Mouse (Mus musculus) lung, embryonic 14.5 days (tissue): ENCODE data around the gene Spag5. TPM values are rescaled to one million over a fixed set of nuclear protein-coding genes. Genes with fewer than 3 reads are reported as not detected.

Experiments used
- ATAC-seq: fragments of 200-750 bp; cut with Nextera tagmentation; 2 replicates; pipeline ENCODE4 v1.8.0; 2017; ENCODE audit warnings: mild to moderate bottlenecking, moderate TSS enrichment, moderate library complexity; ENCODE audit not compliant: insufficient read depth
- DNase-seq: peaks from one replicate; pipeline ENCODE4 v3.0.0-alpha.2; 2015
- H3K27ac ChIP-seq: fragments of 300-500 bp; sonication (generic); 2 replicates; pipeline ENCODE4 v1.5.1; 2014; ENCODE audit warnings: low read depth, mild to moderate bottlenecking, moderate library complexity
- H3K27me3 ChIP-seq: fragments of 300-500 bp; sonication (generic); 2 replicates; pipeline ENCODE4 v1.6.1; 2014; ENCODE audit warnings: low read length, control low read depth; ENCODE audit not compliant: insufficient read depth
- H3K36me3 ChIP-seq: fragments of 300-500 bp; sonication (generic); 2 replicates; pipeline ENCODE4 v1.6.1; 2014; ENCODE audit warnings: control low read depth; ENCODE audit not compliant: insufficient read depth
- H3K4me1 ChIP-seq: fragments of 300-500 bp; sonication (generic); 2 replicates; pipeline ENCODE4 v1.6.1; 2014; ENCODE audit warnings: antibody characterized with exemption, control low read depth; ENCODE audit not compliant: insufficient read depth
- H3K4me2 ChIP-seq: fragments of 300-500 bp; sonication (generic); 2 replicates; pipeline ENCODE4 v1.6.1; 2014; ENCODE audit warnings: mild to moderate bottlenecking
- H3K4me3 ChIP-seq: fragments of 300-500 bp; sonication (generic); 2 replicates; pipeline ENCODE4 v1.5.1; 2014; ENCODE audit warnings: low read depth, low read length
- H3K9ac ChIP-seq: fragments of 300-500 bp; sonication (generic); 2 replicates; pipeline ENCODE4 v1.6.1; 2014
- H3K9me3 ChIP-seq: fragments of 300-500 bp; sonication (generic); 2 replicates; pipeline ENCODE4 v1.6.1; 2016; ENCODE audit warnings: low read depth, low read length, control low read depth
- CTCF ChIP-seq: IDR thresholded peaks from 2 replicates; pipeline ENCODE4 v1.5.1; 2016; ENCODE audit warnings: antibody characterized with exemption, low read depth
- WGBS: fragments of 180-500 bp; shearing (Covaris S2); extraction: QIAGEN DNeasy Blood & Tissue Kit; methylation state at CpG from one replicate; pipeline ENCODE4 v1.1.7; 2014; 5-methylcytosine and 5-hydroxymethylcytosine counted together
- polyA plus RNA-seq: library from polyadenylated mRNA; unstranded; fragments of >200 nt; fragmentation: Nextera tagmentation; extraction: Ambion mirVana; gene quantifications from 2 replicates; pipeline ENCODE4 v1.2.1, GENCODE M21; 2014

Spag5 gene
- polyA plus RNA-seq, 1 experiment from 2014 or later = 59.8 TPM

DNA sequence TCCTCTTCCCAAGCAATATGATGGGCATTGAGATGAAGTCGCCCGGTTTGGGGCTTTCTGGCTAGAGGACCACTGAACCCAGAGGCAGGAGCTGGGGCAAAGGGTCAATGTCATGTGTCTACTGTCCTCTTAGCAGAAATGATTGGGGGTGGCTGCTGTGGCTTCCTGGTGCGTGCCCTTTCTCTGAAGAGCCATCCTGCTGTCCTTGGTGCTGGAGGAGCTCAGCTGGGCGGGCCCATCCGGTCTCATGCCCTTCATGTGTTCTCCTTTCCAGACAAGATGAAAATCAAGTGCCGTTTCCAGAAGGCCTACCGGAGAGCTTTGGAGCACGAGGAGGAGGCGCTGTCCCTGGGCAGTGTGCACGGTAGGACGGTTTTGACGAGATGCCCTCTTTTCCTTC is 31.3 kb downstream of the Spag5 start:
- H3K9ac ChIP-seq = no peak overlapping the region
- no peaks in the 10 kb centered on the region for H3K27me3 ChIP-seq
- no peaks in the 10 kb centered on the region for H3K4me1 ChIP-seq
- H3K36me3 ChIP-seq = peaks cover 24% of the 10 kb centered on the region
- H3K9me3 ChIP-seq = no peaks in the 10 kb centered on the region
- no peak overlapping the region for H3K4me2 ChIP-seq
- no peak overlapping the region for H3K4me3 ChIP-seq
- no peak for DNase-seq
- no peak overlapping the region for H3K27ac ChIP-seq
- no peak for ATAC-seq
- 94% methylated on average over 12 of the region's 12 CpGs for WGBS
- TF ChIP-seq CTCF = no peak

DNA sequence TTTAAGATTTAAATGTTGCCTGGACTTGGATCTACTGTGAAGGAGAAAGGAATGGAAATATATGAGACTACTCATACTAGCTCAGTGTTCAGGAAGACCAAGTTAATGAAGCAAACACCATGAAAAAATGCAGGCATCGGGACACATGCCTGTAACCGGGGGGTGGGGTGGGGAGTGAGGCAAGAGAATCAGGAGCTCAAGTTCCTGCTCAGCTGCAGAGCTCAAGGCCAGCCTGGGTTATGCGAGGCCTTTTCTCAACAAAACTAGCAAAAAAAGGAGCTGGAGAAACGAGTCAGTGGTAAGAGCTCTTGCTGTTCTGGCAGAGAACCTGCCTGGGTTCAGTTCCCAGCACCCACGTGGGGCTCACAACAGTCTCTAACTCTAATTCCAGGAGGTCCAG is 32.7 kb downstream of the Spag5 start:
- H3K36me3 ChIP-seq = peaks cover 31% of the 10 kb centered on the region
- no peaks in the 10 kb centered on the region for H3K4me1 ChIP-seq
- WGBS = 87% methylated on average over 5 of the region's 5 CpGs
- no peak overlapping the region for H3K4me3 ChIP-seq
- DNase-seq (no peak), ATAC-seq (no peak)
- H3K9me3 ChIP-seq = no peaks in the 10 kb centered on the region
- H3K9ac ChIP-seq = no peak overlapping the region
- H3K4me2 ChIP-seq = no peak overlapping the region
- no peak for TF ChIP-seq CTCF
- no peak overlapping the region for H3K27ac ChIP-seq
- no peaks in the 10 kb centered on the region for H3K27me3 ChIP-seq

DNA sequence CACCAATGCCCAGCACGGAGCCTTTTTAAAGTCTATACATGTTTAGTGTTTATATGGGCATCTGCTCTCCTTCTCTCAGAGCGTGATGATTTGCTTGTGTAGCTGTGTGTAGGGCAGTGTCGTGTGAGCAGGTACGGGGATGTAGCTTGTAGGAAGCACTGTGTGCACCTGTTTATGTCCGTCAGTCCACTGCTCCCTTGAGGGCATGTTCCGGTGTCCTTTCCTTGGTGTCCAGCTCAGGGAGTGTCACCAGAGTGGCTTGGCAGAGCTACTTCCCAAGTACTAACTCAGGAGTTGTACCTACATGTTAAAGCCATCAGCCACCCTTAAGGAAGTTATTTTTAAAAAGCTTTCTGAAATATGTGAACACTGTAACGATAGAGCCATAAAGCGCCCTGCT is 35.7 kb downstream of the Spag5 start:
- DNase-seq = no peak
- H3K27me3 ChIP-seq = no peaks in the 10 kb centered on the region
- TF ChIP-seq CTCF = no peak
- H3K4me3 ChIP-seq = no peak overlapping the region
- no peaks in the 10 kb centered on the region for H3K4me1 ChIP-seq
- H3K4me2 ChIP-seq = no peak overlapping the region
- H3K9ac ChIP-seq = no peak overlapping the region
- H3K9me3 ChIP-seq = no peaks in the 10 kb centered on the region
- H3K27ac ChIP-seq = no peak overlapping the region
- H3K36me3 ChIP-seq = peaks cover 44% of the 10 kb centered on the region
- no peak for ATAC-seq
- WGBS = 92% methylated on average over 8 of the region's 8 CpGs

DNA sequence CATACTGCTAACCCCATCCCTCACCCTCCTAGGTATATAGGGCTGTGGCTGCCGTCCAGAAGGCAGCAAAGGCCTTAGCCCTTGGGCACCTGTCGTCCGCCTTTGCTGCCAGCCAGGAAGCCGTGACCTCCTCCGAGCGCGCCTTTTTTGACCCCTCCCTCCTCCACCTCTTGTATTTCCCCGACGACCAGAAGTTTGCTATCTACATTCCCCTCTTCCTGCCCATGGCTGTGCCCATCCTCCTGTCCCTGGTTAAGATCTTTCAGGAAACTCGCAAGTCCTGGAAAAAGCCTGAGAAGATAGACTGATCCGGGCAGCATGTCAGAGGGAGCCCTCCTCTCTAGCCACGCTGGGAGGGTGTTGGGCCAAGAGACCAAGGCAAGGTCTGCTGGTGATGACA is 40.4 kb downstream of the Spag5 start:
- peaks cover 24% of the 10 kb centered on the region; the same call in 1 of the 2 replicates for H3K36me3 ChIP-seq
- ATAC-seq (no peak), DNase-seq (no peak)
- H3K27ac ChIP-seq = no peak overlapping the region
- no peaks in the 10 kb centered on the region for H3K9me3 ChIP-seq
- H3K9ac ChIP-seq = no peak overlapping the region
- no peaks in the 10 kb centered on the region for H3K27me3 ChIP-seq
- H3K4me1 ChIP-seq = peaks cover 19% of the 10 kb centered on the region; the same call in 1 of the 2 replicates
- no peak for TF ChIP-seq CTCF
- 75% methylated on average over 12 of the region's 12 CpGs for WGBS
- no peak overlapping the region for H3K4me2 ChIP-seq
- no peak overlapping the region for H3K4me3 ChIP-seq

DNA sequence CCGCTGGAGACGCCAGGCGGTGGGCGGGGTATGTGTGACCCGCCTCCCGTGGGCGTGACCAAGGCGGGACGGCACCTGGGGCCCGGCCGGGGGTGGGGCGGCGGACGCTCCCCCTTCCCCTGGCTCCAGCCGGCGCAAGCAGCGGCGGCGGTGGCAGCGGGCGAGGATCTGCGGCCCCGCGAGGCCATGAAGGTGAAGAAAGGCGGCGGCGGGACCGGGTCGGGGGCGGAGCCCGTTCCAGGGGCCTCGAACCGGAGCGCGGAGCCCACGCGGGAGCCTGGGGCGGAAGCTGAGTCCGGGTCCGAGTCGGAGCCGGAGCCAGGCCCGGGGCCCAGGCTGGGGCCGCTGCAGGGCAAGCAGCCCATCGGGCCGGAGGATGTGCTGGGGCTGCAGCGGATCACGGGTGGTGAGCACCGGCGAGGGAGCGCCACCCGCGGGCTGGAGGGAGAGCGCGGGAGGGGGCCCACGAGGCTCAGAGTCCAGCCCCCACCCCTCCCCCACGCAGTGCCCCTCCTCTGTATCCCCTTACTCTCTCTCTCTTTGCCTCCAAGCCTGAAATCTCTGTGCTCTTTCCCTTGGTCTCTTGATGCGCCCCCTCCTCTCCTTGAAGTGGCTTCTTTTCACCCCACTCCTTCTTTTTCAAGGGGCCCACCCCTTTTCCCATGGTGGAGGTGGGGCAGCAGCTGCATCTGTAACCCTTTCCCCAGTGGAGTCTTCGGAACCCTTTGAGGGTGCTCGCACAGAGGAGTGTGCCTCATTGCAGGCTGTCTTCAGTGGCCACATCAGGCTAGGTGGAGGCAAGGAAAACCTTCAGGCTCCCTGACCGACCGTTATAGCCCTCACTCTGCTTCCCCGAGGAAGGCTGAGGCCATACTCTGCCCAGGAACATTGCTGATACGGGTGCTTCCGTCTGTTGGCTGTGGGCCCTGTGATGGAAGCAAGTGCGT is 42.3 kb downstream of the Spag5 start, which contains the start of gene Unc119:
Gene Unc119 (plus strand): TSS at position 102 of the 947 bp plus-strand sequence.
- peak; percentile 86 for ATAC-seq
- Histone ChIP-seq H3K27me3 (no peaks in the 10 kb centered on the region), H3K4me3 (peak within 1 kb of the TSS; percentile 85), H3K9ac (peak within 1 kb of the TSS; percentile 87), H3K4me2 (peak within 1 kb of the TSS; percentile 90), H3K9me3 (no peaks in the 10 kb centered on the region), H3K27ac (peak within 1 kb of the TSS; percentile 80), H3K4me1 (peaks cover 19% of the 10 kb centered on the region; the same call in 1 of the 2 replicates), H3K36me3 (peaks cover 24% of the 10 kb centered on the region)
- DNase-seq = peak; percentile 91
- TF ChIP-seq CTCF = no peak
- WGBS = 1% methylated on average over 51 of the region's 66 CpGs

DNA sequence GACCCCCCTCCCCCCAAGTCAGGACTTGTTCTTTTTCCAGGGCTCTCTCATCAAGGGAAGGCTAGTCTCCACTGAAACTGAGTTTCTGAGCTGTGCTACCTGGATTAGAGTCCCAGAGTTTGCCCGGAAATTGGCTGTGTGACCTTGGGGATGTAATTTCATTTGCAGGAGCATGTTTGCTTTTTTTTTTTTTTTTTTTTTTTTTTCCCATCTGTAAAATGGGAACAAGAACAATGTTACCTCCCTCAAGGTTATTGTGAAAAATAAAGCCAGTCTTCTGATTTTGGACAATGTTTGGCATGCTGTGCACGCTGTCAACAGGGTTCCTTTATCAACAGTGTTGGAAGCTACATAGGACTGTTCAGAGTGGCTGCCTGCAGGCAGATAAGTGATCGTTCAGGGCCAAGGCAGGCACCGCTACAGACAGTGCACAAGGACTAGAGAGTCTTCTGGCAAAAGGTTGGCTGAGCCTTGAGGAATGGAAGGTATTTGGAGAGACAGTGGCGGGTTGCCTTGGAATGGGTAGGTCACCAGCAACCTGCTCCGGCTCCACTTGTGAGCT is 43.1 kb downstream of the Spag5 start:
- H3K9ac ChIP-seq = peak overlapping the region; percentile 87
- 65% methylated on average over 6 of the region's 6 CpGs for WGBS
- DNase-seq = no peak
- H3K27me3 ChIP-seq = no peaks in the 10 kb centered on the region
- ATAC-seq = no peak
- H3K4me1 ChIP-seq = peaks cover 19% of the 10 kb centered on the region; the same call in 1 of the 2 replicates
- peak overlapping the region; percentile 90 for H3K4me2 ChIP-seq
- peaks cover 21% of the 10 kb centered on the region for H3K36me3 ChIP-seq
- H3K4me3 ChIP-seq = peak overlapping the region; percentile 85
- TF ChIP-seq CTCF = no peak
- peak overlapping the region; percentile 32; the same call in 1 of the 2 replicates for H3K27ac ChIP-seq
- H3K9me3 ChIP-seq = no peaks in the 10 kb centered on the region
